Mouse (Mus musculus): ENCODE measurements around the gene Zcchc8. TPM values are rescaled to one million over a fixed set of nuclear protein-coding genes. Genes with fewer than 3 reads are reported as not detected.

Zcchc8 gene
- total RNA-seq, 1 experiment from 2014 or later: 52.9 TPM

Other genes starting within 250 kb of the Zcchc8 start
- gene Lrrc43, start 231.8 kb downstream of the Zcchc8 start, total RNA-seq (2021): not detected in 2 replicates
- not detected in 2 replicates for gene Il31, start 231.6 kb downstream of the Zcchc8 start, total RNA-seq (2021)
- 0.30 TPM in 1 of 2 replicates, not detected in the other for gene B3gnt4, start 210.6 kb downstream of the Zcchc8 start, total RNA-seq (2021)
- 65.0 and 79.3 TPM in 2 replicates for gene Diablo, start 196.9 kb downstream of the Zcchc8 start, total RNA-seq (2021)
- gene Gm49027, start 195.6 kb downstream of the Zcchc8 start, total RNA-seq (2021): 6.4 and 11.3 TPM in 2 replicates
- gene Vps33a, start 148.1 kb downstream of the Zcchc8 start, total RNA-seq (2021): 40.2 and 51.5 TPM in 2 replicates
- 87.4 and 103 TPM in 2 replicates for gene Clip1, start 36.5 kb downstream of the Zcchc8 start, total RNA-seq (2021)
- 96.8 and 108 TPM in 2 replicates for gene Rsrc2, start 28.3 kb upstream of the Zcchc8 start, total RNA-seq (2021)
- 7.1 and 7.2 TPM in 2 replicates for gene Kntc1, start 28.6 kb upstream of the Zcchc8 start, total RNA-seq (2021)
- 0.48 and 1.4 TPM in 2 replicates for gene Hcar2, start 144.4 kb upstream of the Zcchc8 start, total RNA-seq (2021)
- 3.7 and 5.3 TPM in 2 replicates for gene Hcar1, start 158.9 kb upstream of the Zcchc8 start, total RNA-seq (2021)
- gene Denr, start 186.1 kb upstream of the Zcchc8 start, total RNA-seq (2021): 65.3 and 87.6 TPM in 2 replicates
- 1.9 TPM in 1 of 2 replicates, not detected in the other for gene Gm43518, start 206.3 kb upstream of the Zcchc8 start, total RNA-seq (2021)
- gene Ccdc62, start 209.6 kb upstream of the Zcchc8 start, total RNA-seq (2021): 4.9 and 5.0 TPM in 2 replicates